Mouse (Mus musculus) E14TG2a.4 (cell line): ENCODE measurements around the gene Dusp15.

ENCODE experiments used
- CTCF ChIP-seq: conservative IDR thresholded peaks from 2 replicates; pipeline ENCODE4 v1.5.1; 2014; ENCODE audit warnings: low read length
- POU5F1 ChIP-seq: IDR thresholded peaks from 2 replicates; pipeline ENCODE4 v1.6.1; 2014; ENCODE audit warnings: low read length, borderline replicate concordance

DNA sequence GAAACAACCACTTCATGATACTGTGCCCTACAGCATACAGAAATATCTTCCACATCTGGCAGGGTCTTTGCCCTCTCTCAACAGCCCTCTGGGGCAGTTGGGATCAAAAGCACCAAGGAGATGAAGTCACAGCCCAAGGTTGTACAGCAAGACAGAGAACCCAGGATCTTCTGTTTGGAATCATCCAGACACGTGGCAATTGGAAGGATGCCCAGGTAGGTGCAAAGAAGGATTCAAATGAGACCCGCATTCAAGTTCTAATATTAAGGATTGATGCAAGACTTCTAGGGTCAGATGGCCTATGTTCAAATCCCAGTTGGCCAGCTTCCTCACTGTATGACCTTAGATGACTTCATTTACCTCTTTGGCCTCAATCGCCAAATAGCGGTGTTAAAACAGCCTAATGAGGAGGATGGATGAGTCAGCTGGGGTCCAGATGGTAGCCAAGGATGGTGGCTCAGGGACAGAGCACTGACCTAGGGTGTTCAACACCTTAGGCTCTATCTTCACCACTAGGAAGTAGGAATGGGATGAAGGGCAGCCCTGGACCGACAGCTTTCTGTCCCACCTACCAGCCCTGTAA, 3.0 kb downstream of the Dusp15 start:
- no peak for TF ChIP-seq CTCF
- no peak for TF ChIP-seq POU5F1
